Mouse (Mus musculus) erythroblast, embryonic 14.5 days (primary cell): Measurements from ENCODE around the gene Sarm1.

Experiments used
- GATA1 ChIP-seq: IDR thresholded peaks from 2 replicates; pipeline ENCODE4 v1.6.1; 2012; ENCODE audit warnings: low read length, inconsistent platforms, mixed read lengths
- TAL1 ChIP-seq: IDR thresholded peaks from 3 replicates; pipeline ENCODE4 v1.6.1; 2012; ENCODE audit warnings: low read length, inconsistent platforms, mixed read lengths

- TF ChIP-seq GATA1 (no peak), TAL1 (no peak)
Measured at GRCm38 (mm10) chr11:78512025-78512957, 14.7 kb upstream of the Sarm1 start, which contains the start of the genes Tmem199 and Poldip2.
